Mouse (Mus musculus) ovary, postnatal 14 days (tissue): ENCODE results near the gene Olfr878.
A peak's percentile ranks its signal among the peaks of the same experiment; 100 is the strongest.

Source experiments
- DNase-seq: peaks from one replicate; pipeline ENCODE4 v3.0.0; 2022; ENCODE audit warnings: low spot score

Gene Olfr878

GRCm38 (mm10) chr9:37917540-37917939 is at the start of gene Olfr878:
TSS of gene Olfr878 (plus strand) at chr9:37917840.
- DNase-seq = no peak

GRCm38 (mm10) chr9:37870246-37870645 is 47.4 kb upstream of the Olfr878 start:
- no peak for DNase-seq

GRCm38 (mm10) chr9:37871097-37871496 is 46.5 kb upstream of the Olfr878 start:
- no peak for DNase-seq

GRCm38 (mm10) chr9:37871536-37871935 is 46.1 kb upstream of the Olfr878 start:
- no peak for DNase-seq

- no peak for DNase-seq
These were observed 26.7 kb upstream of the Olfr878 start for GRCm38 (mm10) chr9:37890960-37891359.

- no peak for DNase-seq
These were observed 21.0 kb upstream of the Olfr878 start, which contains the start of gene Olfr145 for GRCm38 (mm10) chr9:37896661-37897060. TSS of gene Olfr145 (plus strand) at chr9:37896724.

- no peak for DNase-seq
These were observed 12.1 kb upstream of the Olfr878 start for GRCm38 (mm10) chr9:37905555-37905954.

GRCm38 (mm10) chr9:37918018-37918417 is 378 bp downstream of the Olfr878 start:
- DNase-seq = no peak

GRCm38 (mm10) chr9:37924194-37924593 is 6.6 kb downstream of the Olfr878 start:
- DNase-seq = no peak

- DNase-seq = no peak
These were observed 7.8 kb downstream of the Olfr878 start for GRCm38 (mm10) chr9:37925445-37925844.

GRCm38 (mm10) chr9:37926019-37927013 is 8.7 kb downstream of the Olfr878 start:
- no peak for DNase-seq

- peak; percentile 41 for DNase-seq
These were observed 14.9 kb downstream of the Olfr878 start for GRCm38 (mm10) chr9:37932519-37932918.

- DNase-seq = no peak
These were observed 16.5 kb downstream of the Olfr878 start for GRCm38 (mm10) chr9:37934146-37934545.

GRCm38 (mm10) chr9:37941167-37941566 is 23.5 kb downstream of the Olfr878 start:
- no peak for DNase-seq
